Mouse (Mus musculus): Measurements from ENCODE around the gene Defb35. TPM values are rescaled to one million over a fixed set of nuclear protein-coding genes. Genes with fewer than 3 reads are reported as not detected.
"Not testable (repeated sequence)": the region's sequence is repeated elsewhere in the genome, so short reads cannot be mapped to it uniquely, and the experiment has no call there.

Defb35 gene
- polyA plus RNA-seq (2012; rRNA removed) = not detected in 2 replicates

GRCm38 (mm10) chr8:21938052-21938451, at the start of gene Defb35:
TSS of gene Defb35 (plus strand) at chr8:21938352.
- WGBS = 89% methylated on average over 4 of the region's 4 CpGs

GRCm38 (mm10) chr8:21906290-21906689, 31.9 kb upstream of the Defb35 start, which contains the start of gene Defb11:
TSS of gene Defb11 (minus strand) at chr8:21906412.
- not testable (repeated sequence) for H3K4me1 ChIP-seq (replicated peaks; ENCODE audit: control insufficient read depth, insufficient read depth, low read length); H3K36me3 ChIP-seq (ENCODE audit: control insufficient read depth, insufficient read depth, low read length); DNase-seq; H3K27ac ChIP-seq (ENCODE audit: control insufficient read depth, insufficient read depth, low read length); H3K27me3 ChIP-seq (ENCODE audit: control insufficient read depth, insufficient read depth, low read length); H3K4me3 ChIP-seq (ENCODE audit: control insufficient read depth, insufficient read depth, low read length)

More at GRCm38 (mm10) chr8:21938052-21938451, at the start of gene Defb35:
- not testable (repeated sequence) for H3K4me1 ChIP-seq (replicated peaks; ENCODE audit: control insufficient read depth, insufficient read depth, low read length); DNase-seq; H3K36me3 ChIP-seq (ENCODE audit: control insufficient read depth, insufficient read depth, low read length); H3K27ac ChIP-seq (ENCODE audit: control insufficient read depth, insufficient read depth, low read length); H3K4me3 ChIP-seq (ENCODE audit: control insufficient read depth, insufficient read depth, low read length); H3K27me3 ChIP-seq (ENCODE audit: control insufficient read depth, insufficient read depth, low read length)

GRCm38 (mm10) chr8:21911931-21912330, 26.2 kb upstream of the Defb35 start:
- no peak overlapping the region for H3K27ac ChIP-seq (ENCODE audit: control insufficient read depth, insufficient read depth, low read length)
- no peak for DNase-seq
- no peaks in the 10 kb centered on the region for H3K36me3 ChIP-seq (ENCODE audit: control insufficient read depth, insufficient read depth, low read length)
- WGBS = 19% methylated on average over 1 of the region's 1 CpGs
- TF ChIP-seq POLR2A (IDR thresholded peaks at IDR 0.05; ENCODE audit: control insufficient read depth, extremely low read depth, insufficient read depth, low read length, poor library complexity) = no peak
- TF ChIP-seq CTCF (IDR thresholded peaks at IDR 0.05; ENCODE audit: borderline replicate concordance, control insufficient read depth, extremely low read depth, insufficient read depth, low read length, poor library complexity) = no peak
- H3K4me3 ChIP-seq (ENCODE audit: control insufficient read depth, insufficient read depth, low read length) = no peak overlapping the region
- H3K27me3 ChIP-seq (ENCODE audit: control insufficient read depth, insufficient read depth, low read length) = no peaks in the 10 kb centered on the region
- H3K4me1 ChIP-seq (replicated peaks; ENCODE audit: control insufficient read depth, insufficient read depth, low read length) = no peaks in the 10 kb centered on the region

- no peak for DNase-seq
- 50% methylated on average over 2 of the region's 2 CpGs for WGBS
- no peak for TF ChIP-seq POLR2A (IDR thresholded peaks at IDR 0.05; ENCODE audit: control insufficient read depth, extremely low read depth, insufficient read depth, low read length, poor library complexity)
Observed at GRCm38 (mm10) chr8:21912554-21912953, 25.6 kb upstream of the Defb35 start.

DNA sequence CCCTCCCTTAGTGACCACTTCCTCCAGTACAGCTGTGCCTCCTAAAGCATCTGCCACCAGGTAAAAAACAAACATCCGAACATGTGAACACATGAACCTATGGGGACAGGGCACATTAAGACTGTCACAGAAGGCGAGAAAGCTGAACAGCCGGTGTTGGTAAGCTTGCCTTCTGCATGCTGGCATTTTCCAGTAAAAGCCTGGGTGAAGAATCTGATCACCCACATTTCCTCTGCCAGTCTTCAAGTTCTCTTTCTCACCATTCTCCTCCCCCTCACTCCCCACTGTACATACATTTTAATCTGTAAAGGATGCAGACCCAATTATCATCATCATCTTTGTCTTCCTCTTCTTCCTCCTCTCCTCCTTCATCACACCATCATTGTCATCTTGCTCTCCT, 22.5 kb upstream of the Defb35 start:
- H3K4me1 ChIP-seq (replicated peaks; ENCODE audit: control insufficient read depth, insufficient read depth, low read length) = no peaks in the 10 kb centered on the region
- no peaks in the 10 kb centered on the region for H3K27me3 ChIP-seq (ENCODE audit: control insufficient read depth, insufficient read depth, low read length)
- H3K4me3 ChIP-seq (ENCODE audit: control insufficient read depth, insufficient read depth, low read length) = no peak overlapping the region
- DNase-seq = no peak
- H3K27ac ChIP-seq (ENCODE audit: control insufficient read depth, insufficient read depth, low read length) = no peak overlapping the region
- TF ChIP-seq CTCF (IDR thresholded peaks at IDR 0.05; ENCODE audit: borderline replicate concordance, control insufficient read depth, extremely low read depth, insufficient read depth, low read length, poor library complexity) = no peak
- TF ChIP-seq POLR2A (IDR thresholded peaks at IDR 0.05; ENCODE audit: control insufficient read depth, extremely low read depth, insufficient read depth, low read length, poor library complexity) = no peak
- WGBS = 88% methylated on average over 3 of the region's 3 CpGs
- no peaks in the 10 kb centered on the region for H3K36me3 ChIP-seq (ENCODE audit: control insufficient read depth, insufficient read depth, low read length)

More at GRCm38 (mm10) chr8:21912554-21912953, 25.6 kb upstream of the Defb35 start:
- Histone ChIP-seq H3K27me3 (ENCODE audit: control insufficient read depth, insufficient read depth, low read length) (no peaks in the 10 kb centered on the region), H3K4me1 (replicated peaks; ENCODE audit: control insufficient read depth, insufficient read depth, low read length) (no peaks in the 10 kb centered on the region), H3K4me3 (ENCODE audit: control insufficient read depth, insufficient read depth, low read length) (no peak overlapping the region), H3K27ac (ENCODE audit: control insufficient read depth, insufficient read depth, low read length) (no peak overlapping the region), H3K36me3 (ENCODE audit: control insufficient read depth, insufficient read depth, low read length) (no peaks in the 10 kb centered on the region)

DNA sequence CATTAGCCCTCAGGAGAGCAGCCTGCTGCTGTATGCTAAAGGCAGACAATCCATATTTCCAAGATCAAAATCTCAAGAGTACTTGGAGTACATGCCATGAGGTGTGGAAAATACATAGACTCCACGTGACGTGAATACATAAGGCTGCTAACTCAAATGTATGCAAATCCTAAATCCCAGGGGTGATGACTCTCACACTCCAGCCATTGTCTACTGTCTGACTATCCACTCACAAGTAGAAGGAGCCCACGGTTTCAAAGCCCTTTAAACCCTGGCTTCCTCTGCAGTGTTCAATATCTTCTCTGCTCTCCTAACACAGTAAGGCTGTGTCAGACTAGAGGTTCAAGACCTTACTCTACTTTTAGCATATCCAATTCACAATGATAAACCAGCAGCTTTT, 7.4 kb upstream of the Defb35 start:
- not testable (repeated sequence) for H3K4me3 ChIP-seq (ENCODE audit: control insufficient read depth, insufficient read depth, low read length); DNase-seq; H3K27me3 ChIP-seq (ENCODE audit: control insufficient read depth, insufficient read depth, low read length); H3K36me3 ChIP-seq (ENCODE audit: control insufficient read depth, insufficient read depth, low read length); H3K27ac ChIP-seq (ENCODE audit: control insufficient read depth, insufficient read depth, low read length); H3K4me1 ChIP-seq (replicated peaks; ENCODE audit: control insufficient read depth, insufficient read depth, low read length)
- WGBS = 94% methylated on average over 3 of the region's 3 CpGs

GRCm38 (mm10) chr8:21932610-21933009, 5.5 kb upstream of the Defb35 start, which contains the start of gene Defb15:
TSS of gene Defb15 (minus strand) at chr8:21932710.
- WGBS = 95% methylated on average over 6 of the region's 6 CpGs
- no peaks in the 10 kb centered on the region for H3K4me1 ChIP-seq (replicated peaks; ENCODE audit: control insufficient read depth, insufficient read depth, low read length)
- no peaks in the 10 kb centered on the region for H3K27me3 ChIP-seq (ENCODE audit: control insufficient read depth, insufficient read depth, low read length)
- H3K27ac ChIP-seq (ENCODE audit: control insufficient read depth, insufficient read depth, low read length) = no peak within 1 kb of the TSS
- no peak for TF ChIP-seq POLR2A (IDR thresholded peaks at IDR 0.05; ENCODE audit: control insufficient read depth, extremely low read depth, insufficient read depth, low read length, poor library complexity)
- no peak for TF ChIP-seq CTCF (IDR thresholded peaks at IDR 0.05; ENCODE audit: borderline replicate concordance, control insufficient read depth, extremely low read depth, insufficient read depth, low read length, poor library complexity)
- DNase-seq = no peak
- H3K36me3 ChIP-seq (ENCODE audit: control insufficient read depth, insufficient read depth, low read length) = no peaks in the 10 kb centered on the region
- no peak within 1 kb of the TSS for H3K4me3 ChIP-seq (ENCODE audit: control insufficient read depth, insufficient read depth, low read length)
